Mouse (Mus musculus): ENCODE measurements at regions not wholly inside any gene's neighbourhood (a gene's known extent, or its start where the extent isn't known, plus 50 kb on each side); places are given as distances from the start of the nearest gene placed in this dataset.
A peak's percentile ranks its signal among the peaks of the same experiment; 100 is the strongest.

DNA sequence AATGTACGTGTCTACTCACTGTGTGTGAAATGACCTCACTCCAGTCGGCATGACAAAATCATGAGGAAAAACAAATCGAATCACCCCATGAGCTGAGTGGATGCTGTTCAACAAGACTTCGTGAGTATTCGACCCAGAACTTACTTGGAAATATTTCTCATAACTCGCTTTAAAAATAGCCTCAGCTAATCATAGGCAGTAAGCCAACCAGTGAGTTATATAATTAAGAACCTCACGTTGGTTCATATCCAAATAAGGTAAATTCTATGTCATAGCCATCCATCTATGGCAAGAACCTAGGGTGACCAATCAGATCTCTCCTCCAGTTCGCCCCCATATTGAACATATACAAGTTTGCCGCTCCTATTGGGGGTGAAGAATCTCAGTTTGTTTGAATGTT lies 466.5 kb upstream of the Gm19410 start:
- ATAC-seq = no peak
- H3K9ac ChIP-seq = no peak overlapping the region
- H3K4me2 ChIP-seq = no peak overlapping the region
- peaks cover 14% of the 10 kb centered on the region for H3K4me1 ChIP-seq
- H3K27me3 ChIP-seq = no peaks in the 10 kb centered on the region
- H3K36me3 ChIP-seq (ENCODE audit: poor library complexity, severe bottlenecking) = no peaks in the 10 kb centered on the region
- WGBS = 91% methylated on average over 9 of the region's 9 CpGs
- H3K9me3 ChIP-seq (replicated peaks) = no peaks in the 10 kb centered on the region
- H3K27ac ChIP-seq = no peak overlapping the region
- H3K4me3 ChIP-seq = no peak overlapping the region

- peak; percentile 48; the same call in 1 of the 2 replicates for ATAC-seq
- WGBS = 54% methylated on average over 3 of the region's 3 CpGs
Observed at GRCm38 (mm10) chr8:35300359-35300758, 465.2 kb upstream of the Gm19410 start.

GRCm38 (mm10) chr8:35300881-35301521 lies 464.6 kb upstream of the Gm19410 start:
- ATAC-seq = peak; percentile 93
- no peaks in the 10 kb centered on the region for H3K27me3 ChIP-seq

More at GRCm38 (mm10) chr8:35300359-35300758, 465.2 kb upstream of the Gm19410 start:
- Histone ChIP-seq H3K9me3 (replicated peaks) (0 out of 2 replicates have a peak, but pooled peaks cover 9% of the 10 kb centered on the region), H3K36me3 (ENCODE audit: poor library complexity, severe bottlenecking) (no peaks in the 10 kb centered on the region), H3K27me3 (no peaks in the 10 kb centered on the region), H3K9ac (no peak overlapping the region), H3K4me2 (no peak overlapping the region), H3K4me1 (peaks cover 14% of the 10 kb centered on the region), H3K27ac (peak overlapping the region; percentile 40; the same call in 1 of the 2 replicates), H3K4me3 (no peak overlapping the region)

DNA sequence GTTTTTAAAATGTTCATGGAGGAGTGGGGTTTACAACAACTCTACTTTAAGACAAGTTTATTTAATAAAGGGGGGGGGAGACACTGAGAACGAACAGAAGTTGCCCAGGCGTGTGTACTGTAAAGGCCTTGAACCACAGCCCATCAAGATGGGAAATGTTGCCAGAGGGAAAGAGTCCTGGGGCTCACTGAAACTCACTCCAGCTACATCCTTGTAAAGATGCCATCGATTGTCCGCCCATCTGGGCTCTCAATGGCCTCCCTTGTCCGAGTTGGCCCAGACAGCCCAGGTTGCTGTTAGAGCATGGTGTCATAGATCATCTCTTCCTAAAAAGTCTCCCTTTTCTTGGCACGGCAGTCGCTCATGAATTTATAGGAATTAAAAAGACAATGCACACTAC lies 462.7 kb upstream of the Gm19410 start:
- Histone ChIP-seq H3K4me3 (no peak overlapping the region), H3K27me3 (no peaks in the 10 kb centered on the region), H3K4me2 (no peak overlapping the region), H3K9me3 (replicated peaks) (0 out of 2 replicates have a peak, but pooled peaks cover 9% of the 10 kb centered on the region), H3K4me1 (peaks cover 14% of the 10 kb centered on the region), H3K9ac (no peak overlapping the region), H3K36me3 (ENCODE audit: poor library complexity, severe bottlenecking) (no peaks in the 10 kb centered on the region), H3K27ac (no peak overlapping the region)
- 92% methylated on average over 7 of the region's 7 CpGs for WGBS
- ATAC-seq = no peak

More at GRCm38 (mm10) chr8:35300881-35301521, 464.6 kb upstream of the Gm19410 start:
- H3K9ac ChIP-seq = no peak overlapping the region
- H3K4me3 ChIP-seq = no peak overlapping the region
- no peaks in the 10 kb centered on the region for H3K36me3 ChIP-seq (ENCODE audit: poor library complexity, severe bottlenecking)
- peaks cover 14% of the 10 kb centered on the region for H3K4me1 ChIP-seq
- 0 out of 2 replicates have a peak, but pooled peaks cover 9% of the 10 kb centered on the region for H3K9me3 ChIP-seq (replicated peaks)
- peak overlapping the region; percentile 40; the same call in 1 of the 2 replicates for H3K27ac ChIP-seq
- H3K4me2 ChIP-seq = no peak overlapping the region
- WGBS = 50% methylated on average over 10 of the region's 10 CpGs

GRCm38 (mm10) chr8:35321270-35321865 lies 444.2 kb upstream of the Gm19410 start:
- Histone ChIP-seq H3K4me2 (no peak overlapping the region), H3K27me3 (no peaks in the 10 kb centered on the region), H3K36me3 (ENCODE audit: poor library complexity, severe bottlenecking) (no peaks in the 10 kb centered on the region), H3K9me3 (replicated peaks) (no peaks in the 10 kb centered on the region), H3K27ac (no peak overlapping the region), H3K4me1 (no peaks in the 10 kb centered on the region), H3K4me3 (no peak overlapping the region), H3K9ac (no peak overlapping the region)
- 81% methylated on average over 10 of the region's 10 CpGs for WGBS
- no peak for ATAC-seq

DNA sequence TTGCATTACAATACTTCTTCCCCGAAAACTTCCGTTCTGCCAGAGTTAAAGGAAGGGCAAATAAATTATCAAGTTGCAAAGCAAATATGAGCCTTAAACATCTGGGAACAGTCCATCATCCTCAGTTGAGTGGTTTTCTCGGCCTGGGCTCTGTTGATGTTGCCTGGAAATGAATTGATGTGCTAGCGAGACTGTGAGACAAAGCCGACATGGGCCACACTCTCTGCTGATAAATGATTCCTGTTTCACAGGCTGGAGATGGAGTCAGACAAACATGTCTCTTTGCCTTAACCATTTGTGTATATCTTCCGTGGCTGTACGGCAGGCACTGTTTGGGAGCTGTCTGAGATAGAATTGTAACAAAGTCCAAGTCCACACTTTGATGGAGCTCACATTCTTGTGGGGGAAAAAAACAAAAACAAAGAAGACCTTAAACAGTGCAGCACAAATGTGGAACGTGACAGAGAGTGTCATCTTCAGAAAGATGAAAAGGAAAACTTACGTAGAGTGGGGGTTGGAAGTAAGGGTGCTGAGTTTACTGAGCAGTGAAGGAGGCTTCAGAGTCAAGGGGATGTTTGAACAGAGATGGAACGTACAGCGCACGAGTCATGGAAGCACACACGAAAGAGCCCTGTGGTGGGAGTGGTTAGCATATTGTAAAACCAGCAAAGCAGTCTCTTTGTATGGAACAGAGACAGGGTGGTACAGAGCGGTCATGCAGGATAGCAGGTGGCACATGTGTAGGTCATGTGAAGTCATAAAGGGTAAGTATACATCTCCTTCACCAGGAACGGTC lies 442.2 kb upstream of the Gm19410 start:
- Histone ChIP-seq H3K27me3 (no peaks in the 10 kb centered on the region), H3K9ac (no peak overlapping the region), H3K27ac (no peak overlapping the region), H3K4me3 (no peak overlapping the region), H3K4me1 (no peaks in the 10 kb centered on the region), H3K9me3 (replicated peaks) (no peaks in the 10 kb centered on the region), H3K36me3 (ENCODE audit: poor library complexity, severe bottlenecking) (no peaks in the 10 kb centered on the region), H3K4me2 (no peak overlapping the region)
- no peak for ATAC-seq
- WGBS = 90% methylated on average over 15 of the region's 15 CpGs
